Mouse (Mus musculus) MEL (cell line): Measurements from ENCODE around the gene Mrvi1. TPM values are rescaled to one million over a fixed set of nuclear protein-coding genes. Genes with fewer than 3 reads are reported as not detected.

Source experiments
- DNase-seq: peaks from one replicate; pipeline ENCODE4 v3.0.0; 2011; ENCODE audit warnings: low read depth, low spot score
- H3K27ac ChIP-seq: 2 replicates; pipeline ENCODE4 v1.5.1; 2012; ENCODE audit warnings: low read depth, mild to moderate bottlenecking, control low read depth, low read length, moderate library complexity; ENCODE audit not compliant: control insufficient read depth
- H3K27me3 ChIP-seq, 2 experiments: fragments of 150-350 bp in 1 of 2; sonication (generic) in 1 of 2; 2 replicates each; pipeline ENCODE4 v1.6.1; 2012; ENCODE audit warnings: low read length in 2 of 2, mild to moderate bottlenecking in 2 of 2, improper control_type of control experiment in 1 of 2, moderate library complexity in 1 of 2; ENCODE audit not compliant: insufficient read depth in 2 of 2, control insufficient read depth in 1 of 2
- H3K36me3 ChIP-seq, 2 experiments: 2 replicates each; pipeline ENCODE4 v1.6.1; 2012 to 2014; ENCODE audit warnings: low read length in 2 of 2, improper control_type of control experiment in 1 of 2, inconsistent platforms in 1 of 2, mild to moderate bottlenecking in 1 of 2; ENCODE audit not compliant: insufficient read depth in 2 of 2, control insufficient read depth in 1 of 2
- H3K4me1 ChIP-seq, 2 experiments: fragments of 150-350 bp in 1 of 2; sonication (generic) in 1 of 2; 2 replicates each; pipeline ENCODE4 v1.6.1; 2012; ENCODE audit warnings: low read length in 2 of 2, improper control_type of control experiment in 1 of 2, mild to moderate bottlenecking in 1 of 2; ENCODE audit not compliant: insufficient read depth in 2 of 2, control insufficient read depth in 1 of 2
- H3K4me3 ChIP-seq, 2 experiments: fragments of 150-350 bp in 1 of 2; sonication (generic) in 1 of 2; 2 replicates each; pipeline ENCODE4 v1.5.1; 2012; ENCODE audit warnings: low read depth in 2 of 2, low read length in 2 of 2, mild to moderate bottlenecking in 2 of 2, moderate library complexity in 2 of 2, control low read depth in 1 of 2, improper control_type of control experiment in 1 of 2; ENCODE audit not compliant: control insufficient read depth in 1 of 2, insufficient read depth in 1 of 2
- H3K79me2 ChIP-seq: 2 replicates; pipeline ENCODE4 v1.6.1; 2012; ENCODE audit warnings: mild to moderate bottlenecking, low read length, moderate library complexity; ENCODE audit not compliant: control insufficient read depth, poor library complexity, insufficient read depth
- H3K9ac ChIP-seq: 2 replicates; pipeline ENCODE4 v1.6.1; 2012; ENCODE audit warnings: low read depth, mild to moderate bottlenecking, control low read depth, low read length, moderate library complexity; ENCODE audit not compliant: control insufficient read depth, poor library complexity, severe bottlenecking
- H3K9me3 ChIP-seq: fragments of 150-350 bp; sonication (generic); replicated peaks from 2 replicates; pipeline ENCODE4 v1.6.1; 2012; ENCODE audit warnings: mild to moderate bottlenecking, low read length, improper control_type of control experiment, moderate library complexity; ENCODE audit not compliant: insufficient read depth
- BHLHE40 ChIP-seq: IDR thresholded peaks from 2 replicates; pipeline ENCODE4 v1.6.1; 2012; ENCODE audit warnings: low read depth, mild to moderate bottlenecking, inconsistent platforms, low read length, improper control_type of control experiment, borderline replicate concordance
- CHD1 ChIP-seq: IDR thresholded peaks from 2 replicates; pipeline ENCODE4 v1.6.1; 2012; ENCODE audit warnings: low read depth, mild to moderate bottlenecking, inconsistent platforms, low read length, improper control_type of control experiment
- CTCF ChIP-seq, 3 experiments: IDR thresholded peaks in 2 of 3; conservative IDR thresholded peaks in 1 of 3; 2 replicates each; pipeline ENCODE4 v1.5.1; 2011 to 2012; ENCODE audit warnings: low read length in 3 of 3, low read depth in 2 of 3, mild to moderate bottlenecking in 2 of 3, improper control_type of control experiment in 1 of 3, inconsistent platforms in 1 of 3, mixed read lengths in 1 of 3, moderate library complexity in 1 of 3; ENCODE audit not compliant: control insufficient read depth in 1 of 3, insufficient read depth in 1 of 3, poor library complexity in 1 of 3, severe bottlenecking in 1 of 3
- E2F4 ChIP-seq: IDR thresholded peaks from 2 replicates; pipeline ENCODE4 v1.6.1; 2011; ENCODE audit warnings: low read depth, low read length, improper control_type of control experiment, borderline replicate concordance
- ELF1 ChIP-seq: IDR thresholded peaks from 2 replicates; pipeline ENCODE4 v1.6.1; 2014; ENCODE audit warnings: low read depth, mild to moderate bottlenecking, inconsistent platforms, low read length, improper control_type of control experiment, moderate library complexity
- EP300 ChIP-seq, 2 experiments: IDR thresholded peaks; 2 replicates each; pipeline ENCODE4 v1.6.1; 2011; ENCODE audit warnings: improper control_type of control experiment in 2 of 2, low read length in 2 of 2, low read depth in 1 of 2, mild to moderate bottlenecking in 1 of 2
- ETS1 ChIP-seq: IDR thresholded peaks from 2 replicates; pipeline ENCODE4 v1.6.1; 2012; ENCODE audit warnings: low read depth, mild to moderate bottlenecking, inconsistent platforms, low read length, improper control_type of control experiment, moderate library complexity
- GABPA ChIP-seq: IDR thresholded peaks from 2 replicates; pipeline ENCODE4 v1.6.1; 2012; ENCODE audit warnings: low read depth, mild to moderate bottlenecking, inconsistent platforms, low read length, improper control_type of control experiment, moderate library complexity
- JUND ChIP-seq: IDR thresholded peaks from 2 replicates; pipeline ENCODE4 v1.6.1; 2011; ENCODE audit warnings: low read depth, mild to moderate bottlenecking, improper control_type of control experiment, low read length
- MAX ChIP-seq: IDR thresholded peaks from 2 replicates; pipeline ENCODE4 v1.6.1; 2011; ENCODE audit warnings: low read length, improper control_type of control experiment
- MAZ ChIP-seq: IDR thresholded peaks from 2 replicates; pipeline ENCODE4 v1.6.1; 2012; ENCODE audit warnings: low read depth, mild to moderate bottlenecking, inconsistent platforms, low read length, improper control_type of control experiment
- MEF2A ChIP-seq: IDR thresholded peaks from 2 replicates; pipeline ENCODE4 v1.6.1; 2014; ENCODE audit warnings: low read depth, mild to moderate bottlenecking, inconsistent platforms, low read length, improper control_type of control experiment; ENCODE audit not compliant: poor library complexity, insufficient replicate concordance, severe bottlenecking; ENCODE audit errors: extremely low read depth
- MXI1 ChIP-seq: IDR thresholded peaks from 2 replicates; pipeline ENCODE4 v1.6.1; 2011; ENCODE audit warnings: mild to moderate bottlenecking, low read depth, low read length, improper control_type of control experiment
- MYC ChIP-seq: IDR thresholded peaks from 2 replicates; pipeline ENCODE4 v1.6.1; 2011; ENCODE audit warnings: low read depth, mild to moderate bottlenecking, low read length, improper control_type of control experiment, moderate library complexity
- NRF1 ChIP-seq: IDR thresholded peaks from 2 replicates; pipeline ENCODE4 v1.6.1; 2014; ENCODE audit warnings: low read depth, mild to moderate bottlenecking, inconsistent platforms, low read length, improper control_type of control experiment, moderate library complexity; ENCODE audit not compliant: poor library complexity, insufficient read depth, severe bottlenecking
- POLR2A ChIP-seq, 2 experiments: IDR thresholded peaks; 2 replicates each; pipeline ENCODE4 v1.6.1; 2011 to 2012; ENCODE audit warnings: low read length in 2 of 2, mild to moderate bottlenecking in 2 of 2, control low read depth in 1 of 2, improper control_type of control experiment in 1 of 2, low read depth in 1 of 2, moderate library complexity in 1 of 2; ENCODE audit not compliant: control insufficient read depth in 1 of 2, insufficient read depth in 1 of 2, poor library complexity in 1 of 2
- POLR2AphosphoS2 ChIP-seq: IDR thresholded peaks from 2 replicates; pipeline ENCODE4 v1.6.1; 2011; ENCODE audit warnings: low read length, improper control_type of control experiment
- POLR2AphosphoS5 ChIP-seq: IDR thresholded peaks from 2 replicates; pipeline ENCODE4 v1.6.1; 2012; ENCODE audit warnings: low read depth, borderline replicate concordance, mild to moderate bottlenecking, inconsistent platforms, low read length, moderate library complexity, mixed read lengths
- RAD21 ChIP-seq: IDR thresholded peaks from 2 replicates; pipeline ENCODE4 v1.6.1; 2011; ENCODE audit warnings: mild to moderate bottlenecking, low read depth, low read length, improper control_type of control experiment
- SIN3A ChIP-seq: IDR thresholded peaks from 2 replicates; pipeline ENCODE4 v1.6.1; 2012; ENCODE audit warnings: low read length, improper control_type of control experiment, inconsistent platforms
- SMC3 ChIP-seq: IDR thresholded peaks from 2 replicates; pipeline ENCODE4 v1.6.1; 2011; ENCODE audit warnings: low read depth, low read length, improper control_type of control experiment
- TAL1 ChIP-seq: IDR thresholded peaks from 2 replicates; pipeline ENCODE4 v1.6.1; 2012; ENCODE audit warnings: mild to moderate bottlenecking, inconsistent platforms, low read length, moderate library complexity, mixed read lengths
- TCF12 ChIP-seq: IDR thresholded peaks from 2 replicates; pipeline ENCODE4 v1.6.1; 2014; ENCODE audit warnings: low read depth, mild to moderate bottlenecking, inconsistent platforms, low read length, improper control_type of control experiment, moderate library complexity
- UBTF ChIP-seq: IDR thresholded peaks from 2 replicates; pipeline ENCODE4 v1.6.1; 2012; ENCODE audit warnings: low read depth, mild to moderate bottlenecking, inconsistent platforms, low read length, improper control_type of control experiment, moderate library complexity, borderline replicate concordance; ENCODE audit not compliant: insufficient read depth
- USF1 ChIP-seq: IDR thresholded peaks from 2 replicates; pipeline ENCODE4 v1.6.1; 2014; ENCODE audit warnings: low read depth, mild to moderate bottlenecking, inconsistent platforms, low read length, improper control_type of control experiment, moderate library complexity
- USF2 ChIP-seq, 2 experiments: IDR thresholded peaks; 2 replicates each; pipeline ENCODE4 v1.6.1; 2011 to 2012; ENCODE audit warnings: improper control_type of control experiment in 2 of 2, low read length in 2 of 2, borderline replicate concordance in 1 of 2, inconsistent platforms in 1 of 2, low read depth in 1 of 2, mild to moderate bottlenecking in 1 of 2; ENCODE audit not compliant: insufficient read depth in 1 of 2
- ZMIZ1 ChIP-seq: IDR thresholded peaks from 2 replicates; pipeline ENCODE4 v1.6.1; 2012; ENCODE audit warnings: low read depth, mild to moderate bottlenecking, inconsistent platforms, low read length, improper control_type of control experiment, moderate library complexity
- ZNF384 ChIP-seq: IDR thresholded peaks from 2 replicates; pipeline ENCODE4 v1.6.1; 2012; ENCODE audit warnings: low read depth, mild to moderate bottlenecking, inconsistent platforms, low read length, improper control_type of control experiment
- polyA plus RNA-seq, 2 experiments: library from polyadenylated mRNA; stranded (reverse) in 1 of 2; unstranded in 1 of 2; fragments of >175 nt in 1 of 2; fragments of >200 nt in 1 of 2; gene quantifications; 2 replicates each; pipeline versions ENCODE4 v1.2.1 to v1.2.4; 2012; ENCODE audit warnings: low replicate concordance in 2 of 2, low read depth in 1 of 2; ENCODE audit not compliant: insufficient read length in 2 of 2, insufficient read depth in 1 of 2, missing spikeins in 1 of 2
- total RNA-seq: library from RNA; depleted of rRNA; stranded (reverse); fragments of 300-350 nt; gene quantifications from 2 replicates; pipeline ENCODE4 v1.2.3, GENCODE M21; 2012

The Mrvi1 gene
- total and polyA plus RNA-seq, 3 experiments, result 0.19 to 0.92 TPM; not detected in 1

DNA sequence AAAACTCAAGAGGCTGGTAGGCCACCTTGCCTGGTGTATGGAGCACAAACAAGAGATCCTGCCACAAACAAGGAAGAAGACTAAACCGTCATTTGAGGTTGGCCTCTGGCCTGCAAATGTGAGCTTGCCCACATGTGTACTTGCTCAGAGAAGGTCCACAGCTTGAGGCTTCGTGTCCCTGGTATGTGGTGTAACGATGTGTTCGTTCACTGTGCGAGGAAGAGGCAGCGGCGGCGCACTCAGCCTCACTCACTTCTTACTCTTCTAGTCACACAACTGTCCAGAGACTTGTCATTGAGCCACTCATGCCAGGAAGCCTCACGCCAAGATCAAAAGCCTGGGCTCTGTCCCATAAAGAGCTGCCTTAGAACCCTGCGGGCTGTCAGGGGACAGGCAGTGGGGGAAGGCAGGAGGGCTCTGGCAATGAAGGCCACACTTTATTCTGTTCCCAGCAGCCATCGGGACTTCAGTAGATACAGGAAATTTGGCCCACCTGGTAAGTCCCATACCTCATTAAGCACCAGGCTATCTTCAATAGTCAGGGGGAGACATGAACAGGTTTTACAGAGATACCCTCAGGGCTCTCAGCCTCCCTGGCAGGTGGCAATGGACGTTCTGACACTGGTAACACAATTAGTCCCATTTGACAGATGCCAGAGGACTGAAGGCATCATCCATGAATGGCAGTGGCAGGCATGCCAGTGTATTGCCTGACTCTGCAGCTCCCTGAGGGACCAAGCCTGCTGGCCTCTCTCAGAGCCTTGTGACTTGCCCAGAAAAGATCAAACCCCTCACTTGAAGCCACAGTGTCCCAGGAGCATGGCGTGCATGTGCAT, 32.3 kb downstream of the Mrvi1 start:
- no peaks in the 10 kb centered on the region for H3K9me3 ChIP-seq
- no peak for TF ChIP-seq ZMIZ1
- TF ChIP-seq TAL1, result no peak
- no peak for TF ChIP-seq EP300 (IDR thresholded peaks at IDR 0.05; ENCODE audit: low read depth in 1 of 2, low read length in 2 of 2)
- TF ChIP-seq POLR2AphosphoS5, result no peak
- TF ChIP-seq USF1, result no peak
- TF ChIP-seq SIN3A, result no peak
- TF ChIP-seq MXI1, result no peak
- TF ChIP-seq POLR2AphosphoS2, result no peak
- no peak for TF ChIP-seq TCF12
- TF ChIP-seq USF2 (IDR thresholded peaks at IDR 0.05; ENCODE audit: borderline replicate concordance in 1 of 2, insufficient read depth in 1 of 2, low read depth in 1 of 2, low read length in 2 of 2), result no peak
- no peak for TF ChIP-seq BHLHE40
- no peak for TF ChIP-seq CHD1
- TF ChIP-seq ELF1, result no peak
- no peak for TF ChIP-seq UBTF
- no peak for TF ChIP-seq MAX
- no peak for TF ChIP-seq NRF1
- no peak for TF ChIP-seq GABPA
- no peak for TF ChIP-seq POLR2A (IDR thresholded peaks at IDR 0.05; ENCODE audit: control insufficient read depth in 1 of 2, insufficient read depth in 1 of 2, low read depth in 1 of 2, low read length in 2 of 2, poor library complexity in 1 of 2)
- peaks cover 24 to 43% of the 10 kb centered on the region in 2 experiments for H3K4me1 ChIP-seq
- H3K36me3 ChIP-seq, result peaks cover 0 to 34% of the 10 kb centered on the region in 2 experiments; a peak in 2 of 4 replicates
- no peaks in the 10 kb centered on the region for H3K27me3 ChIP-seq
- no peak overlapping the region for H3K27ac ChIP-seq
- H3K4me3 ChIP-seq, result no peak overlapping the region
- no peak overlapping the region for H3K9ac ChIP-seq
- no peak for DNase-seq
- H3K79me2 ChIP-seq, result no peaks in the 10 kb centered on the region

GRCm38 (mm10) chr7:110948579-110948978, 33.7 kb downstream of the Mrvi1 start:
- Histone ChIP-seq H3K27me3 (no peaks in the 10 kb centered on the region), H3K9ac (no peak overlapping the region), H3K9me3 (no peaks in the 10 kb centered on the region), H3K4me3 (no peak overlapping the region), H3K36me3 (peaks cover 0 to 22% of the 10 kb centered on the region in 2 experiments; a peak in 2 of 4 replicates), H3K79me2 (no peaks in the 10 kb centered on the region), H3K4me1 (peaks cover 13 to 31% of the 10 kb centered on the region in 2 experiments), H3K27ac (no peak overlapping the region)
- DNase-seq, result no peak
- TF ChIP-seq MAZ (no peak), ETS1 (no peak), E2F4 (no peak), USF2 (IDR thresholded peaks at IDR 0.05; ENCODE audit: borderline replicate concordance in 1 of 2, insufficient read depth in 1 of 2, low read depth in 1 of 2, low read length in 2 of 2) (no peak), MEF2A (no peak), SMC3 (no peak), MYC (no peak), SIN3A (no peak), RAD21 (no peak), CTCF (IDR thresholded peaks at IDR 0.05 in 2 of 3, conservative IDR thresholded peaks at IDR 0.05 in 1 of 3; ENCODE audit: control insufficient read depth in 1 of 3, insufficient read depth in 1 of 3, low read depth in 2 of 3, low read length in 3 of 3, poor library complexity in 1 of 3, severe bottlenecking in 1 of 3) (no peak), POLR2A (IDR thresholded peaks at IDR 0.05; ENCODE audit: control insufficient read depth in 1 of 2, insufficient read depth in 1 of 2, low read depth in 1 of 2, low read length in 2 of 2, poor library complexity in 1 of 2) (no peak), JUND (no peak), MAX (no peak), NRF1 (no peak), POLR2AphosphoS2 (no peak), GABPA (no peak), BHLHE40 (no peak), ELF1 (no peak), ZNF384 (no peak), MXI1 (no peak)
